Mouse (Mus musculus): Measurements from ENCODE around the gene Rwdd2a. TPM values are rescaled to one million over a fixed set of nuclear protein-coding genes. Genes with fewer than 3 reads are reported as not detected.
"Not testable (repeated sequence)": the region's sequence is repeated elsewhere in the genome, so short reads cannot be mapped to it uniquely, and the experiment has no call there.

Rwdd2a gene
- polyA plus RNA-seq, 1 experiment from 2014 or later: 4.4 TPM

GRCm38 (mm10) chr9:86575178-86575577 lies 3.4 kb downstream of the Rwdd2a start:
- ATAC-seq (ENCODE audit: low FRiP score) (no peak), DNase-seq (ENCODE audit: low spot score) (no peak)
- Histone ChIP-seq H3K4me3 (ENCODE audit: low read depth, low read length) (no peak overlapping the region), H3K4me1 (replicated peaks; ENCODE audit: control insufficient read depth, insufficient read depth, low read length) (no peaks in the 10 kb centered on the region), H3K27ac (ENCODE audit: low read depth, low read length) (no peak overlapping the region), H3K36me3 (ENCODE audit: control insufficient read depth, insufficient read depth, low read length) (no peaks in the 10 kb centered on the region), H3K27me3 (ENCODE audit: control insufficient read depth, insufficient read depth, low read length) (no peaks in the 10 kb centered on the region), H3K9ac (ENCODE audit: low read depth, low read length) (no peak overlapping the region), H3K9me3 (ENCODE audit: control insufficient read depth, low read length) (no peaks in the 10 kb centered on the region), H3K4me2 (replicated peaks; ENCODE audit: low read depth, low read length) (no peak overlapping the region)
- WGBS: 94% methylated on average over 6 of the region's 6 CpGs

GRCm38 (mm10) chr9:86579657-86580056 lies 7.9 kb downstream of the Rwdd2a start:
- 91% methylated on average over 10 of the region's 10 CpGs for WGBS

GRCm38 (mm10) chr9:86583740-86584139 lies 11.9 kb downstream of the Rwdd2a start:
- WGBS: 57% methylated on average over 3 of the region's 3 CpGs
- Histone ChIP-seq H3K36me3 (ENCODE audit: control insufficient read depth, insufficient read depth, low read length) (no peaks in the 10 kb centered on the region), H3K27ac (ENCODE audit: low read depth, low read length) (no peak overlapping the region), H3K4me2 (replicated peaks; ENCODE audit: low read depth, low read length) (no peak overlapping the region), H3K9me3 (ENCODE audit: control insufficient read depth, low read length) (no peaks in the 10 kb centered on the region), H3K4me1 (replicated peaks; ENCODE audit: control insufficient read depth, insufficient read depth, low read length) (no peaks in the 10 kb centered on the region), H3K9ac (ENCODE audit: low read depth, low read length) (no peak overlapping the region), H3K27me3 (ENCODE audit: control insufficient read depth, insufficient read depth, low read length) (no peaks in the 10 kb centered on the region), H3K4me3 (ENCODE audit: low read depth, low read length) (no peak overlapping the region)
- ATAC-seq (ENCODE audit: low FRiP score) (peak; percentile 67), DNase-seq (ENCODE audit: low spot score) (peak; percentile 80)

More at GRCm38 (mm10) chr9:86579657-86580056, 7.9 kb downstream of the Rwdd2a start:
- no peaks in the 10 kb centered on the region for H3K36me3 ChIP-seq (ENCODE audit: control insufficient read depth, insufficient read depth, low read length)
- no peak overlapping the region for H3K27ac ChIP-seq (ENCODE audit: low read depth, low read length)
- no peak overlapping the region for H3K9ac ChIP-seq (ENCODE audit: low read depth, low read length)
- H3K9me3 ChIP-seq (ENCODE audit: control insufficient read depth, low read length): no peaks in the 10 kb centered on the region
- ATAC-seq (ENCODE audit: low FRiP score) (no peak), DNase-seq (ENCODE audit: low spot score) (no peak)
- H3K4me2 ChIP-seq (replicated peaks; ENCODE audit: low read depth, low read length): no peak overlapping the region
- H3K27me3 ChIP-seq (ENCODE audit: control insufficient read depth, insufficient read depth, low read length): no peaks in the 10 kb centered on the region
- no peaks in the 10 kb centered on the region for H3K4me1 ChIP-seq (replicated peaks; ENCODE audit: control insufficient read depth, insufficient read depth, low read length)
- H3K4me3 ChIP-seq (ENCODE audit: low read depth, low read length): no peak overlapping the region

- Histone ChIP-seq H3K4me1 (replicated peaks; ENCODE audit: control insufficient read depth, insufficient read depth, low read length) (no peaks in the 10 kb centered on the region), H3K36me3 (ENCODE audit: control insufficient read depth, insufficient read depth, low read length) (no peaks in the 10 kb centered on the region), H3K4me3 (ENCODE audit: low read depth, low read length) (no peak overlapping the region), H3K9me3 (ENCODE audit: control insufficient read depth, low read length) (no peaks in the 10 kb centered on the region), H3K4me2 (replicated peaks; ENCODE audit: low read depth, low read length) (no peak overlapping the region), H3K27me3 (ENCODE audit: control insufficient read depth, insufficient read depth, low read length) (no peaks in the 10 kb centered on the region), H3K27ac (ENCODE audit: low read depth, low read length) (no peak overlapping the region), H3K9ac (ENCODE audit: low read depth, low read length) (no peak overlapping the region)
- no peak for DNase-seq (ENCODE audit: low spot score)
- WGBS: 93% methylated on average over 11 of the region's 11 CpGs
- no peak for ATAC-seq (ENCODE audit: low FRiP score)
Observed at GRCm38 (mm10) chr9:86587019-86587795, 15.4 kb downstream of the Rwdd2a start.

- Histone ChIP-seq H3K9me3 (ENCODE audit: control insufficient read depth, low read length) (no peaks in the 10 kb centered on the region), H3K36me3 (ENCODE audit: control insufficient read depth, insufficient read depth, low read length) (no peaks in the 10 kb centered on the region), H3K4me2 (replicated peaks; ENCODE audit: low read depth, low read length) (no peak overlapping the region), H3K27me3 (ENCODE audit: control insufficient read depth, insufficient read depth, low read length) (no peaks in the 10 kb centered on the region), H3K4me3 (ENCODE audit: low read depth, low read length) (no peak overlapping the region), H3K4me1 (replicated peaks; ENCODE audit: control insufficient read depth, insufficient read depth, low read length) (no peaks in the 10 kb centered on the region), H3K27ac (ENCODE audit: low read depth, low read length) (no peak overlapping the region), H3K9ac (ENCODE audit: low read depth, low read length) (no peak overlapping the region)
- DNase-seq (ENCODE audit: low spot score) (peak; percentile 30), ATAC-seq (ENCODE audit: low FRiP score) (no peak)
- 78% methylated on average over 19 of the region's 19 CpGs for WGBS
Observed at GRCm38 (mm10) chr9:86592676-86593668, 21.2 kb downstream of the Rwdd2a start.

GRCm38 (mm10) chr9:86594357-86594767 lies 22.6 kb downstream of the Rwdd2a start:
- WGBS: 85% methylated on average over 8 of the region's 10 CpGs
- H3K4me2 ChIP-seq (replicated peaks; ENCODE audit: low read depth, low read length); ATAC-seq (ENCODE audit: low FRiP score); H3K27me3 ChIP-seq (ENCODE audit: control insufficient read depth, insufficient read depth, low read length); DNase-seq (ENCODE audit: low spot score); H3K27ac ChIP-seq (ENCODE audit: low read depth, low read length); H3K4me3 ChIP-seq (ENCODE audit: low read depth, low read length); H3K9ac ChIP-seq (ENCODE audit: low read depth, low read length); H3K4me1 ChIP-seq (replicated peaks; ENCODE audit: control insufficient read depth, insufficient read depth, low read length); H3K9me3 ChIP-seq (ENCODE audit: control insufficient read depth, low read length); H3K36me3 ChIP-seq (ENCODE audit: control insufficient read depth, insufficient read depth, low read length): not testable (repeated sequence)

GRCm38 (mm10) chr9:86596983-86597382 lies 25.2 kb downstream of the Rwdd2a start:
- ATAC-seq (ENCODE audit: low FRiP score); DNase-seq (ENCODE audit: low spot score); H3K27ac ChIP-seq (ENCODE audit: low read depth, low read length): not testable (repeated sequence)

GRCm38 (mm10) chr9:86599723-86600303 lies 28.0 kb downstream of the Rwdd2a start:
- WGBS: 70% methylated on average over 8 of the region's 8 CpGs
- H3K4me3 ChIP-seq (ENCODE audit: low read depth, low read length): no peak overlapping the region
- no peak overlapping the region for H3K9ac ChIP-seq (ENCODE audit: low read depth, low read length)
- no peaks in the 10 kb centered on the region for H3K9me3 ChIP-seq (ENCODE audit: control insufficient read depth, low read length)
- no peaks in the 10 kb centered on the region for H3K27me3 ChIP-seq (ENCODE audit: control insufficient read depth, insufficient read depth, low read length)
- no peak overlapping the region for H3K27ac ChIP-seq (ENCODE audit: low read depth, low read length)
- H3K4me2 ChIP-seq (replicated peaks; ENCODE audit: low read depth, low read length): no peak overlapping the region
- DNase-seq (ENCODE audit: low spot score) (no peak), ATAC-seq (ENCODE audit: low FRiP score) (no peak)
- no peaks in the 10 kb centered on the region for H3K36me3 ChIP-seq (ENCODE audit: control insufficient read depth, insufficient read depth, low read length)
- H3K4me1 ChIP-seq (replicated peaks; ENCODE audit: control insufficient read depth, insufficient read depth, low read length): no peaks in the 10 kb centered on the region

More at GRCm38 (mm10) chr9:86596983-86597382, 25.2 kb downstream of the Rwdd2a start:
- not testable (repeated sequence) for H3K4me1 ChIP-seq (replicated peaks; ENCODE audit: control insufficient read depth, insufficient read depth, low read length); H3K9ac ChIP-seq (ENCODE audit: low read depth, low read length); H3K4me2 ChIP-seq (replicated peaks; ENCODE audit: low read depth, low read length); H3K27me3 ChIP-seq (ENCODE audit: control insufficient read depth, insufficient read depth, low read length); H3K9me3 ChIP-seq (ENCODE audit: control insufficient read depth, low read length); H3K4me3 ChIP-seq (ENCODE audit: low read depth, low read length); H3K36me3 ChIP-seq (ENCODE audit: control insufficient read depth, insufficient read depth, low read length)

Data from hindbrain, embryonic 11.5 days (tissue).